Mouse (Mus musculus) neural tube, embryonic 14.5 days (tissue): ENCODE results near the gene Arhgef3. TPM values are rescaled to one million over a fixed set of nuclear protein-coding genes. Genes with fewer than 3 reads are reported as not detected.

ENCODE experiments used
- ATAC-seq: fragments of 200-750 bp; cut with Nextera tagmentation; 2 replicates; pipeline ENCODE4 v1.8.0; 2017; ENCODE audit warnings: low read depth, mild to moderate bottlenecking, moderate TSS enrichment, moderate library complexity
- H3K27ac ChIP-seq: fragments of 300-500 bp; sonication (generic); 2 replicates; pipeline ENCODE4 v1.5.1; 2014; ENCODE audit warnings: low read depth, mild to moderate bottlenecking, control low read depth, low read length, moderate library complexity, mixed read lengths
- H3K27me3 ChIP-seq: fragments of 300-500 bp; sonication (generic); 2 replicates; pipeline ENCODE4 v1.6.1; 2014; ENCODE audit warnings: low read length; ENCODE audit not compliant: control insufficient read depth, insufficient read depth
- H3K36me3 ChIP-seq: fragments of 300-500 bp; sonication (generic); 2 replicates; pipeline ENCODE4 v1.6.1; 2014; ENCODE audit warnings: low read length, mixed read lengths; ENCODE audit not compliant: control insufficient read depth, insufficient read depth
- H3K4me1 ChIP-seq: fragments of 300-500 bp; sonication (generic); 2 replicates; pipeline ENCODE4 v1.6.1; 2014; ENCODE audit warnings: low read length; ENCODE audit not compliant: control insufficient read depth, insufficient read depth
- H3K4me2 ChIP-seq: fragments of 300-500 bp; sonication (generic); 2 replicates; pipeline ENCODE4 v1.6.1; 2014; ENCODE audit warnings: mild to moderate bottlenecking, low read depth, low read length, control low read depth
- H3K4me3 ChIP-seq: fragments of 300-500 bp; sonication (generic); 2 replicates; pipeline ENCODE4 v1.5.1; 2014; ENCODE audit warnings: low read depth, low read length, control low read depth, mixed read lengths
- H3K9ac ChIP-seq: fragments of 300-500 bp; sonication (generic); replicated peaks from 2 replicates; pipeline ENCODE4 v1.6.1; 2014; ENCODE audit warnings: low read depth, mild to moderate bottlenecking, control low read depth, low read length, mixed read lengths
- H3K9me3 ChIP-seq: fragments of 300-500 bp; sonication (generic); 2 replicates; pipeline ENCODE4 v1.6.1; 2016; ENCODE audit warnings: low read length; ENCODE audit not compliant: control insufficient read depth
- WGBS: fragments of 180-500 bp; shearing (Covaris S2); extraction: QIAGEN DNeasy Blood & Tissue Kit; methylation state at CpG from one replicate; pipeline ENCODE4 v1.1.7; 2014; 5-methylcytosine and 5-hydroxymethylcytosine counted together
- polyA plus RNA-seq: library from polyadenylated mRNA; unstranded; fragments of >200 nt; fragmentation: Nextera tagmentation; extraction: Ambion mirVana; gene quantifications from 2 replicates; pipeline ENCODE4 v1.2.1, GENCODE M21; 2014

The Arhgef3 gene
- polyA plus RNA-seq, 1 experiment from 2014 or later: 13.4 TPM

- H3K4me2 ChIP-seq: no peak overlapping the region
- H3K27me3 ChIP-seq: no peaks in the 10 kb centered on the region
- H3K36me3 ChIP-seq: no peaks in the 10 kb centered on the region
- no peak overlapping the region for H3K4me3 ChIP-seq
- no peak for ATAC-seq
- no peaks in the 10 kb centered on the region for H3K9me3 ChIP-seq
- no peaks in the 10 kb centered on the region for H3K4me1 ChIP-seq
- no peak overlapping the region for H3K9ac ChIP-seq
- no peak overlapping the region for H3K27ac ChIP-seq
- WGBS: 81% methylated on average over 11 of the region's 11 CpGs
These were observed 60.6 kb downstream of the Arhgef3 start for GRCm38 (mm10) chr14:27175343-27175742.

GRCm38 (mm10) chr14:27177800-27178559, 63.3 kb downstream of the Arhgef3 start:
- Histone ChIP-seq H3K9ac (no peak overlapping the region), H3K4me2 (no peak overlapping the region), H3K27me3 (no peaks in the 10 kb centered on the region), H3K4me1 (no peaks in the 10 kb centered on the region), H3K9me3 (no peaks in the 10 kb centered on the region), H3K36me3 (no peaks in the 10 kb centered on the region), H3K27ac (no peak overlapping the region), H3K4me3 (no peak overlapping the region)
- ATAC-seq: no peak
- WGBS: 88% methylated on average over 8 of the region's 8 CpGs

- no peaks in the 10 kb centered on the region for H3K36me3 ChIP-seq
- no peak overlapping the region for H3K4me2 ChIP-seq
- 70% methylated on average over 8 of the region's 8 CpGs for WGBS
- no peaks in the 10 kb centered on the region for H3K4me1 ChIP-seq
- no peak overlapping the region for H3K27ac ChIP-seq
- no peak overlapping the region for H3K4me3 ChIP-seq
- ATAC-seq: no peak; the same call in 1 of the 2 replicates
- no peak overlapping the region for H3K9ac ChIP-seq
- no peaks in the 10 kb centered on the region for H3K27me3 ChIP-seq
- H3K9me3 ChIP-seq: no peaks in the 10 kb centered on the region
These were observed 63.8 kb downstream of the Arhgef3 start for GRCm38 (mm10) chr14:27178560-27178920.

- Histone ChIP-seq H3K27ac (no peak overlapping the region), H3K9ac (no peak overlapping the region), H3K27me3 (no peaks in the 10 kb centered on the region), H3K4me2 (no peak overlapping the region), H3K36me3 (no peaks in the 10 kb centered on the region), H3K9me3 (no peaks in the 10 kb centered on the region), H3K4me3 (no peak overlapping the region), H3K4me1 (no peaks in the 10 kb centered on the region)
- no peak for ATAC-seq
- WGBS: 91% methylated on average over 7 of the region's 7 CpGs
These were observed 65.1 kb downstream of the Arhgef3 start for GRCm38 (mm10) chr14:27179771-27180170.

GRCm38 (mm10) chr14:27182059-27182458, 67.4 kb downstream of the Arhgef3 start:
- Histone ChIP-seq H3K27ac (no peak overlapping the region), H3K36me3 (no peaks in the 10 kb centered on the region), H3K4me2 (no peak overlapping the region), H3K4me1 (no peaks in the 10 kb centered on the region), H3K4me3 (no peak overlapping the region), H3K9me3 (no peaks in the 10 kb centered on the region), H3K27me3 (no peaks in the 10 kb centered on the region), H3K9ac (no peak overlapping the region)
- no peak for ATAC-seq
- 77% methylated on average over 11 of the region's 11 CpGs for WGBS

GRCm38 (mm10) chr14:27182646-27183438, 68.1 kb downstream of the Arhgef3 start:
- Histone ChIP-seq H3K9me3 (no peaks in the 10 kb centered on the region), H3K36me3 (no peaks in the 10 kb centered on the region), H3K9ac (no peak overlapping the region), H3K4me2 (no peak overlapping the region), H3K4me3 (no peak overlapping the region), H3K27ac (no peak overlapping the region), H3K4me1 (no peaks in the 10 kb centered on the region), H3K27me3 (no peaks in the 10 kb centered on the region)
- ATAC-seq: no peak
- 68% methylated on average over 11 of the region's 11 CpGs for WGBS

GRCm38 (mm10) chr14:27183501-27184230, 69.0 kb downstream of the Arhgef3 start:
- H3K9ac ChIP-seq: no peak overlapping the region
- WGBS: 67% methylated on average over 16 of the region's 16 CpGs
- no peak overlapping the region for H3K4me3 ChIP-seq
- H3K36me3 ChIP-seq: no peaks in the 10 kb centered on the region
- no peaks in the 10 kb centered on the region for H3K4me1 ChIP-seq
- H3K4me2 ChIP-seq: no peak overlapping the region
- H3K9me3 ChIP-seq: no peaks in the 10 kb centered on the region
- no peaks in the 10 kb centered on the region for H3K27me3 ChIP-seq
- no peak for ATAC-seq
- no peak overlapping the region for H3K27ac ChIP-seq

GRCm38 (mm10) chr14:27185902-27186301, 71.2 kb downstream of the Arhgef3 start:
- H3K27ac ChIP-seq: no peak overlapping the region
- ATAC-seq: no peak
- 80% methylated on average over 5 of the region's 5 CpGs for WGBS
- H3K27me3 ChIP-seq: no peaks in the 10 kb centered on the region
- H3K4me1 ChIP-seq: no peaks in the 10 kb centered on the region
- H3K4me2 ChIP-seq: no peak overlapping the region
- no peak overlapping the region for H3K9ac ChIP-seq
- H3K4me3 ChIP-seq: no peak overlapping the region
- H3K36me3 ChIP-seq: no peaks in the 10 kb centered on the region
- no peaks in the 10 kb centered on the region for H3K9me3 ChIP-seq

GRCm38 (mm10) chr14:27186596-27186995, 71.9 kb downstream of the Arhgef3 start:
- Histone ChIP-seq H3K27ac (no peak overlapping the region), H3K9me3 (no peaks in the 10 kb centered on the region), H3K4me3 (no peak overlapping the region), H3K36me3 (no peaks in the 10 kb centered on the region), H3K9ac (no peak overlapping the region), H3K4me1 (no peaks in the 10 kb centered on the region), H3K27me3 (no peaks in the 10 kb centered on the region), H3K4me2 (no peak overlapping the region)
- 83% methylated on average over 4 of the region's 4 CpGs for WGBS
- ATAC-seq: no peak
